Comparison of ENCODE assay signal across 14 mouse cellular contexts in genomic region chr5:33432057-33432935, GRCm38 (mm10). TPM values are rescaled to one million over a fixed set of nuclear protein-coding genes. Genes with fewer than 3 reads are reported as not detected.
A peak's percentile ranks its signal among the peaks of the same experiment; 100 is the strongest.
DNase-seq lines count a peak whose midpoint lies in the region; ATAC-seq and TF ChIP-seq lines count a peak whose summit lies in the region.
"Had no signal": no experiment of that assay in that cellular context is flagged by ENCODE, and none has a peak within 500 bp of the region (broad histone marks: within the 10 kb centered on the region; RNA-seq: fewer than 3 reads in every experiment).

No protein-coding gene starts in this region.

- no peak overlapping the region for H3K4me2 ChIP-seq in hindbrain, postnatal 0 days (ENCODE audit: low read depth, low read length)
- peak overlapping the region; percentile 17; the same call in 1 of the 2 replicates for H3K4me2 ChIP-seq in hindbrain, embryonic 11.5 days (replicated peaks; ENCODE audit: low read depth, low read length)
- H3K4me2 ChIP-seq in neural tube, embryonic 11.5 days (ENCODE audit: low read depth): no peak overlapping the region

- H3K9ac ChIP-seq in hindbrain, postnatal 0 days (replicated peaks; ENCODE audit: low read length): no peak overlapping the region
- 0 out of 2 replicates have a peak overlapping the region, but pooled peaks have one; percentile 7 for H3K9ac ChIP-seq in hindbrain, embryonic 11.5 days (ENCODE audit: low read depth, low read length)
- no peak overlapping the region for H3K9ac ChIP-seq in neural tube, embryonic 11.5 days (ENCODE audit: low read length)

- H3K36me3 ChIP-seq in hindbrain, embryonic 10.5 days: no peaks in the 10 kb centered on the region
- H3K36me3 ChIP-seq in hindbrain, postnatal 0 days (ENCODE audit: insufficient read depth, low read length): no peaks in the 10 kb centered on the region
- no peaks in the 10 kb centered on the region for H3K36me3 ChIP-seq in hindbrain, embryonic 11.5 days (ENCODE audit: control insufficient read depth, insufficient read depth, low read length)
- no peaks in the 10 kb centered on the region for H3K36me3 ChIP-seq in neural tube, embryonic 11.5 days (ENCODE audit: control insufficient read depth, insufficient read depth, low read length)
- no peaks in the 10 kb centered on the region for H3K36me3 ChIP-seq in kidney, adult 2 months (ENCODE audit: control insufficient read depth, insufficient read depth, low read length)

- H3K9me3 ChIP-seq in hindbrain, embryonic 10.5 days: no peaks in the 10 kb centered on the region
- H3K9me3 ChIP-seq in hindbrain, postnatal 0 days (ENCODE audit: low read length): no peaks in the 10 kb centered on the region
- no peaks in the 10 kb centered on the region for H3K9me3 ChIP-seq in hindbrain, embryonic 11.5 days (ENCODE audit: control insufficient read depth, low read length)
- no peaks in the 10 kb centered on the region for H3K9me3 ChIP-seq in neural tube, embryonic 11.5 days (ENCODE audit: control insufficient read depth, low read length)

- peak; percentile 57 for DNase-seq in hindbrain, embryonic 10.5 days (ENCODE audit: low spot score)
- DNase-seq in hindbrain, postnatal 0 days (ENCODE audit: low spot score): no peak
- DNase-seq in embryo, embryonic 10 days (ENCODE audit: low spot score): peak; percentile 58
- peak; percentile 53 for DNase-seq in hindbrain, embryonic 11.5 days (ENCODE audit: low spot score)
- DNase-seq in neural tube, embryonic 11.5 days (ENCODE audit: low spot score): peak; percentile 43
- DNase-seq in kidney, adult 2 months: no peak
- DNase-seq in gastrocnemius, postnatal 25 days: no peak
- DNase-seq: gastrocnemius, postnatal 10 days; liver; thymus, postnatal 25 days had no signal

- peak overlapping the region; percentile 42 for H3K4me3 ChIP-seq in hindbrain, embryonic 10.5 days
- H3K4me3 ChIP-seq in hindbrain, postnatal 0 days (ENCODE audit: low read length): no peak overlapping the region
- peak overlapping the region; percentile 30 for H3K4me3 ChIP-seq in hindbrain, embryonic 11.5 days (ENCODE audit: low read depth, low read length)
- H3K4me3 ChIP-seq in neural tube, embryonic 11.5 days (ENCODE audit: low read depth, low read length): peak overlapping the region; percentile 9; the same call in 1 of the 2 replicates
- no peak overlapping the region for H3K4me3 ChIP-seq in kidney, adult 2 months (ENCODE audit: insufficient read depth, low read depth, low read length)
- H3K4me3 ChIP-seq: layer of hippocampus, adult 2 months had no signal

- TF ChIP-seq CTCF in hindbrain, postnatal 0 days (IDR thresholded peaks at IDR 0.05; ENCODE audit: low read depth): no peak
- TF ChIP-seq CTCF in kidney, adult 2 months (conservative IDR thresholded peaks at IDR 0.05; ENCODE audit: insufficient read depth, insufficient read length, low read depth, low read length): no peak

- no peak overlapping the region for H3K27ac ChIP-seq in hindbrain, embryonic 10.5 days
- no peak overlapping the region for H3K27ac ChIP-seq in hindbrain, postnatal 0 days
- H3K27ac ChIP-seq in hindbrain, embryonic 11.5 days (ENCODE audit: low read depth, low read length): no peak overlapping the region
- no peak overlapping the region for H3K27ac ChIP-seq in neural tube, embryonic 11.5 days (ENCODE audit: low read depth, low read length)
- H3K27ac ChIP-seq in kidney, adult 2 months (ENCODE audit: insufficient read depth, low read depth, low read length): no peak overlapping the region
- H3K27ac ChIP-seq: layer of hippocampus, adult 2 months had no signal

- peaks cover 100% of the 10 kb centered on the region for H3K27me3 ChIP-seq in hindbrain, embryonic 10.5 days (ENCODE audit: insufficient read depth, poor library complexity, severe bottlenecking)
- peaks cover 78% of the 10 kb centered on the region for H3K27me3 ChIP-seq in hindbrain, postnatal 0 days (ENCODE audit: insufficient read depth, low read length)
- H3K27me3 ChIP-seq in hindbrain, embryonic 11.5 days (ENCODE audit: control insufficient read depth, insufficient read depth, low read length): peaks cover 94% of the 10 kb centered on the region
- H3K27me3 ChIP-seq in neural tube, embryonic 11.5 days (ENCODE audit: control insufficient read depth, insufficient read depth, low read length): peaks cover 97% of the 10 kb centered on the region
- peaks cover 5% of the 10 kb centered on the region for H3K27me3 ChIP-seq in kidney, adult 2 months (replicated peaks; ENCODE audit: control insufficient read depth, insufficient read depth, low read length)

- no peak for TF ChIP-seq POLR2A in kidney, adult 2 months (IDR thresholded peaks at IDR 0.05; ENCODE audit: low read depth, low read length)

- no peak for ATAC-seq in hindbrain, postnatal 0 days
- ATAC-seq in hindbrain, embryonic 11.5 days (ENCODE audit: low FRiP score): no peak
- no peak for ATAC-seq in neural tube, embryonic 11.5 days (ENCODE audit: insufficient read depth, low FRiP score, low TSS enrichment)
- ATAC-seq in granulocyte monocyte progenitor cell, adult 5-6 weeks (replicated peaks; ENCODE audit: poor library complexity, severe bottlenecking): no peak

- WGBS in hindbrain, embryonic 10.5 days: under 1% methylated on average over 39 of the region's 39 CpGs
- WGBS in hindbrain, postnatal 0 days: 1% methylated on average over 39 of the region's 39 CpGs
- under 1% methylated on average over 39 of the region's 39 CpGs for WGBS in hindbrain, embryonic 11.5 days
- under 1% methylated on average over 39 of the region's 39 CpGs for WGBS in neural tube, embryonic 11.5 days
- WGBS in kidney, adult 2 months: 2% methylated on average over 39 of the region's 39 CpGs

- H3K4me1 ChIP-seq in hindbrain, embryonic 10.5 days (replicated peaks): peaks cover 69% of the 10 kb centered on the region
- H3K4me1 ChIP-seq in hindbrain, postnatal 0 days (ENCODE audit: insufficient read depth, low read length): no peaks in the 10 kb centered on the region; the same call in 1 of the 2 replicates
- H3K4me1 ChIP-seq in hindbrain, embryonic 11.5 days (replicated peaks; ENCODE audit: control insufficient read depth, insufficient read depth, low read length): peaks cover 28% of the 10 kb centered on the region
- H3K4me1 ChIP-seq in neural tube, embryonic 11.5 days (ENCODE audit: control insufficient read depth, insufficient read depth, low read length): peaks cover 17% of the 10 kb centered on the region
- no peaks in the 10 kb centered on the region for H3K4me1 ChIP-seq in kidney, adult 2 months (ENCODE audit: control insufficient read depth, insufficient read depth, low read length)

RNA-seq across cellular contexts. Expression of gene Nkx1-1, which starts 1.5 kb away (rescaled TPM):
- 0.21 TPM in 1 of 2 replicates, not detected in the other for polyA plus RNA-seq in hindbrain, embryonic 10.5 days (2016; fragmentation: Nextera tagmentation; extraction: Ambion mirVana)
- total RNA-seq in hindbrain, postnatal 0 days (2014; rRNA removed): 6.5 and 7.8 TPM in 2 replicates
- 0.35 and 0.39 TPM in 2 replicates for polyA plus RNA-seq in hindbrain, postnatal 0 days (2015; fragmentation: Nextera tagmentation; extraction: Ambion mirVana)
- 0.32 and 0.60 TPM in 2 replicates for polyA plus RNA-seq in hindbrain, embryonic 11.5 days (2014; fragmentation: Nextera tagmentation; extraction: Ambion mirVana)
- 0.59 and 1.2 TPM in 2 replicates for polyA plus RNA-seq in neural tube, embryonic 11.5 days (2014; fragmentation: Nextera tagmentation; extraction: Ambion mirVana)
- polyA plus RNA-seq in kidney, adult 2 months (2012; rRNA removed): not detected in 2 replicates
- 0.60 TPM in 1 of 2 replicates, not detected in the other for total RNA-seq in granulocyte monocyte progenitor cell, adult 5-6 weeks (2014; fragmentation: Nextera tagmentation)
- not detected in 2 replicates for total RNA-seq in granulocyte monocyte progenitor cell, adult 5-6 weeks (2017)
- not detected for total RNA-seq in gastrocnemius, postnatal 25 days (2021)
- total RNA-seq: adrenal gland, adult 18-20 months; gastrocnemius, postnatal 10 days; layer of hippocampus, adult 2 months; megakaryocyte, adult 5-6 weeks had no signal

RNA-seq across cellular contexts. Expression of gene Uvssa, which starts 53.9 kb away (rescaled TPM):
- 6.1 and 6.4 TPM in 2 replicates for polyA plus RNA-seq in hindbrain, embryonic 10.5 days (2016; fragmentation: Nextera tagmentation; extraction: Ambion mirVana)
- total RNA-seq in hindbrain, postnatal 0 days (2014; rRNA removed): 7.7 and 8.7 TPM in 2 replicates
- polyA plus RNA-seq in hindbrain, postnatal 0 days (2015; fragmentation: Nextera tagmentation; extraction: Ambion mirVana): 8.1 and 8.5 TPM in 2 replicates
- 6.9 and 7.9 TPM in 2 replicates for polyA plus RNA-seq in hindbrain, embryonic 11.5 days (2014; fragmentation: Nextera tagmentation; extraction: Ambion mirVana)
- 6.5 and 7.0 TPM in 2 replicates for polyA plus RNA-seq in neural tube, embryonic 11.5 days (2014; fragmentation: Nextera tagmentation; extraction: Ambion mirVana)
- 4.3 and 5.4 TPM in 2 replicates for polyA plus RNA-seq in kidney, adult 2 months (2012; rRNA removed)
- 7.0 and 9.5 TPM in 2 replicates for total RNA-seq in granulocyte monocyte progenitor cell, adult 5-6 weeks (2014; fragmentation: Nextera tagmentation)
- total RNA-seq in granulocyte monocyte progenitor cell, adult 5-6 weeks (2017): 5.8 and 6.6 TPM in 2 replicates
- total RNA-seq in gastrocnemius, postnatal 25 days (2021): 1 to 10 TPM; 2.1 to 2.8 TPM

Comparison
In these comparisons a context has a peak if more than half of its experiments do, and no peak if none do; other contexts are left out.
1. DNase-seq: peak in hindbrain, embryonic 10.5 days (single experiment), embryo, embryonic 10 days (single experiment), hindbrain, embryonic 11.5 days (single experiment) and neural tube, embryonic 11.5 days (single experiment); none in hindbrain, postnatal 0 days (single experiment), kidney, adult 2 months (single experiment) and gastrocnemius, postnatal 25 days (single experiment).
2. H3K4me3 ChIP-seq: peak in hindbrain, embryonic 10.5 days (single experiment), hindbrain, embryonic 11.5 days (single experiment) and neural tube, embryonic 11.5 days (single experiment); none in hindbrain, postnatal 0 days (single experiment) and kidney, adult 2 months (single experiment).